Mouse (Mus musculus) C2C12 (cell line): ENCODE data around the gene Pigk.

Experiments used
- CTCF ChIP-seq: IDR thresholded peaks from one replicate; pipeline ENCODE4 v1.5.1; 2011; ENCODE audit not compliant: control insufficient read depth, insufficient read depth, insufficient read length
- FOSL1 ChIP-seq: IDR thresholded peaks from one replicate; pipeline ENCODE4 v1.8.0; 2011; ENCODE audit warnings: mild to moderate bottlenecking, low read length; ENCODE audit not compliant: poor library complexity, insufficient read depth, severe bottlenecking
- MAX ChIP-seq: IDR thresholded peaks from one replicate; pipeline ENCODE4 v1.6.1; 2011; ENCODE audit warnings: mild to moderate bottlenecking, control low read depth
- MYOD1 ChIP-seq: IDR thresholded peaks from one replicate; pipeline ENCODE4 v1.6.1; 2011; ENCODE audit warnings: low read depth; ENCODE audit not compliant: control insufficient read depth, insufficient read length
- USF1 ChIP-seq: IDR thresholded peaks from one replicate; pipeline ENCODE4 v1.6.1; 2011; ENCODE audit warnings: low read depth, mild to moderate bottlenecking, control low read depth, moderate library complexity

DNA sequence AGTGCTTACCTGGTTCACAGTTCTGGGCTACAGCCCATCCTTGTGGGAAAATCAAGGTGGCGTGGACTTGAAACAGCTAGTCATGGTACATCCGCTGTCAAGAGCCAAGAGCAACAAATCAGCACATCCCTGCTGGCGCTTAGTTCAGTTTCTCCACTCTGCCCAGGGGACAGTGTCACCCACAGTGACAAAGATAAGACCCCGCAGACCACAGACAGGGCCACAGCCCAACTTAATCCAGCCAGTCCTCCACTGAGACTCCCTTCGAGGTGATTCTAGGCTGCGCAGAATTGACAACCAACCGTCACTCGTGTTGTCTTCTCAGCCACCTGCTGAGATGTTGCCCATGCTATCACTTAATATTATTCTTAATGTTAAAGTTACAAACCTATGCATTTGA, 211.5 kb downstream of the Pigk start:
- TF ChIP-seq CTCF (no peak), USF1 (no peak), MAX (no peak), MYOD1 (no peak), FOSL1 (no peak)
